ENCODE assay signal across 13 mouse cellular contexts in the genomic region with DNA sequence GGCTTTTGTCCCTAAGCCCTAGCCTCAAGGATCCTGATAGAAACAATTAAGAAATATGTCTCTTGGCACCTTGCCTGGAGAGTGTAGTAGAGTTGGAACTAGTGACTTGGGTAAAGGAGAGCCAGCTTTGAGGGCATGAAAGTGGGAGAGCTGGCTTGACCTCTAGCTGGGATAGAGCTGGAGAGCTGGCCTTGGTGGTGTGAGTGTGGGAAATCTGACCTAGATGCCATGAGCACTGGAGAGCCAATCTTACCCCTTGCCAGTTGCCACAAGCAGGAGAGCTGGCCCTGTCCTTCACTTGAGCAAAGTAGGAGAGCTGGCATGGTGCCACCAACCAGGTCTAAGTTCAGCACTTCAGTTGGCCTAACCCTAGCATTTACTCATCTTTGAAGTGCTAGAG.
DNase-seq lines count a peak whose midpoint lies in the region; ATAC-seq and TF ChIP-seq lines count a peak whose summit lies in the region.
"Had no signal": no experiment of that assay in that cellular context is flagged by ENCODE, and none has a peak within 500 bp of the region (broad histone marks: within the 10 kb centered on the region; RNA-seq: fewer than 3 reads in every experiment).

No protein-coding gene starts in this region.

- H3K9ac ChIP-seq in kidney, embryonic 16.5 days (replicated peaks; ENCODE audit: low read length), result no peak overlapping the region
- H3K9ac ChIP-seq in midbrain, postnatal 0 days (replicated peaks; ENCODE audit: low read length, poor library complexity, severe bottlenecking), result no peak overlapping the region
- H3K9ac ChIP-seq: embryonic facial prominence, embryonic 15.5 days; midbrain, embryonic 12.5 days; neural tube, embryonic 12.5 days had no signal

- H3K4me1 ChIP-seq in kidney, embryonic 16.5 days (ENCODE audit: insufficient read depth, low read length), result no peaks in the 10 kb centered on the region
- no peaks in the 10 kb centered on the region for H3K4me1 ChIP-seq in midbrain, postnatal 0 days (ENCODE audit: insufficient read depth, low read length)
- H3K4me1 ChIP-seq: embryonic facial prominence, embryonic 15.5 days; midbrain, embryonic 12.5 days; neural tube, embryonic 12.5 days had no signal

- no peak for TF ChIP-seq CTCF in midbrain, postnatal 0 days (IDR thresholded peaks at IDR 0.05)

- no peak overlapping the region for H3K27ac ChIP-seq in kidney, embryonic 16.5 days (ENCODE audit: low read length)
- no peak overlapping the region for H3K27ac ChIP-seq in midbrain, postnatal 0 days (ENCODE audit: low read depth, low read length)
- H3K27ac ChIP-seq: embryonic facial prominence, embryonic 15.5 days; midbrain, embryonic 12.5 days; neural tube, embryonic 12.5 days had no signal

- no peak for ATAC-seq in kidney, embryonic 16.5 days (ENCODE audit: low FRiP score, low TSS enrichment)
- ATAC-seq in midbrain, postnatal 0 days (ENCODE audit: low FRiP score), result no peak
- ATAC-seq: hindbrain, embryonic 16.5 days had no signal

- no peaks in the 10 kb centered on the region for H3K9me3 ChIP-seq in kidney, embryonic 16.5 days (ENCODE audit: low read length)
- no peaks in the 10 kb centered on the region for H3K9me3 ChIP-seq in midbrain, postnatal 0 days (ENCODE audit: low read length)
- H3K9me3 ChIP-seq: embryonic facial prominence, embryonic 15.5 days; midbrain, embryonic 12.5 days; neural tube, embryonic 12.5 days had no signal

- H3K4me3 ChIP-seq in kidney, embryonic 16.5 days (ENCODE audit: low read length), result no peak overlapping the region
- H3K4me3 ChIP-seq in midbrain, postnatal 0 days (ENCODE audit: low read depth, low read length), result no peak overlapping the region
- H3K4me3 ChIP-seq: embryonic facial prominence, embryonic 15.5 days; midbrain, embryonic 12.5 days; neural tube, embryonic 12.5 days had no signal

- no peak overlapping the region for H3K4me2 ChIP-seq in kidney, embryonic 16.5 days (replicated peaks; ENCODE audit: low read depth, low read length)
- no peak overlapping the region for H3K4me2 ChIP-seq in midbrain, postnatal 0 days (ENCODE audit: low read depth, low read length, poor library complexity, severe bottlenecking)
- H3K4me2 ChIP-seq: embryonic facial prominence, embryonic 15.5 days; midbrain, embryonic 12.5 days; neural tube, embryonic 12.5 days had no signal

- no peaks in the 10 kb centered on the region for H3K36me3 ChIP-seq in kidney, embryonic 16.5 days (ENCODE audit: insufficient read depth, low read length)
- no peaks in the 10 kb centered on the region for H3K36me3 ChIP-seq in midbrain, postnatal 0 days (ENCODE audit: insufficient read depth, low read length)
- H3K36me3 ChIP-seq: embryonic facial prominence, embryonic 15.5 days; midbrain, embryonic 12.5 days; neural tube, embryonic 12.5 days had no signal

- H3K27me3 ChIP-seq in kidney, embryonic 16.5 days (ENCODE audit: insufficient read depth, low read length), result no peaks in the 10 kb centered on the region
- H3K27me3 ChIP-seq in midbrain, postnatal 0 days (ENCODE audit: insufficient read depth, low read length), result no peaks in the 10 kb centered on the region
- H3K27me3 ChIP-seq: embryonic facial prominence, embryonic 15.5 days; midbrain, embryonic 12.5 days; neural tube, embryonic 12.5 days had no signal

- DNase-seq in kidney, adult 18-20 months, result peak; percentile 16
- peak; percentile 70 for DNase-seq in adipocyte (ENCODE audit: low spot score)
- DNase-seq in adrenal gland, postnatal 25 days, result peak; percentile 42
- DNase-seq in kidney, postnatal 36 days, result peak; percentile 32 to 68
- no peak for DNase-seq in midbrain, postnatal 0 days (ENCODE audit: low spot score)
- no peak for DNase-seq in thymus, postnatal 36 days
- DNase-seq: cerebellum, postnatal 36 days; thymus, postnatal 4 days had no signal

Comparison
In these comparisons a context has a peak if more than half of its experiments do, and no peak if none do; other contexts are left out.
1. DNase-seq: peak in kidney, adult 18-20 months (single experiment), adipocyte (single experiment), adrenal gland, postnatal 25 days (single experiment) and kidney, postnatal 36 days (2 of 2); none in midbrain, postnatal 0 days (single experiment) and thymus, postnatal 36 days (0 of 2).